Mouse (Mus musculus) heart, adult 11 months (tissue): Measurements from ENCODE around the gene Fam221b.
A peak's percentile ranks its signal among the peaks of the same experiment; 100 is the strongest.

Experiments used
- DNase-seq: peaks from one replicate; pipeline ENCODE4 v3.0.0; 2022

Gene Fam221b

DNA sequence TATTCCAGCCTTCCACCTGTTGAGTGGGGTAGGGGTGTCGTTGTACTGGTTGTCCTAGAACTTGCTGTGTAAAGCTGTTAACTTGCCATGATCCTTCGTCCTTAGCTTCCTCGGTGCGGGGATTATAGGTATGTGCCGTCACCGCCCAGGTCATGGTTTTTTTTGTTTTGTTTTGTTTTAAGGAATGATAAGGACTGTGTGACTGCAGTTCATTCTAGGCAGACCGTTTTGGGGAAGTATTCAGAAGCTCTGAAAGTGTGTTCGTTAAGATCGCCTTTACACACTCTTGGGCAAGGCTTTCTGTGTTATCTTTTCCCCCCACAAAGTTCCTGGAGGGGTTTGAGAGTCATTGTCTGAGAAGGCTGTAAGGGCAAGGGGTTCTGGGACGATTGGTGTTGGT lies 56.4 kb downstream of the Fam221b start:
- peak; percentile 36 for DNase-seq
